Mouse (Mus musculus) MEL (cell line): ENCODE data around the gene Rcsd1. TPM values are rescaled to one million over a fixed set of nuclear protein-coding genes. Genes with fewer than 3 reads are reported as not detected.

Experiments
- DNase-seq: peaks from one replicate; pipeline ENCODE4 v3.0.0; 2011; ENCODE audit warnings: low read depth, low spot score
- H3K27ac ChIP-seq: 2 replicates; pipeline ENCODE4 v1.5.1; 2012; ENCODE audit warnings: low read depth, mild to moderate bottlenecking, control low read depth, low read length, moderate library complexity; ENCODE audit not compliant: control insufficient read depth
- H3K27me3 ChIP-seq, 2 experiments: fragments of 150-350 bp in 1 of 2; sonication (generic) in 1 of 2; 2 replicates each; pipeline ENCODE4 v1.6.1; 2012; ENCODE audit warnings: low read length in 2 of 2, mild to moderate bottlenecking in 2 of 2, improper control_type of control experiment in 1 of 2, moderate library complexity in 1 of 2; ENCODE audit not compliant: insufficient read depth in 2 of 2, control insufficient read depth in 1 of 2
- H3K36me3 ChIP-seq, 2 experiments: 2 replicates each; pipeline ENCODE4 v1.6.1; 2012 to 2014; ENCODE audit warnings: low read length in 2 of 2, improper control_type of control experiment in 1 of 2, inconsistent platforms in 1 of 2, mild to moderate bottlenecking in 1 of 2; ENCODE audit not compliant: insufficient read depth in 2 of 2, control insufficient read depth in 1 of 2
- H3K4me1 ChIP-seq, 2 experiments: fragments of 150-350 bp in 1 of 2; sonication (generic) in 1 of 2; 2 replicates each; pipeline ENCODE4 v1.6.1; 2012; ENCODE audit warnings: low read length in 2 of 2, improper control_type of control experiment in 1 of 2, mild to moderate bottlenecking in 1 of 2; ENCODE audit not compliant: insufficient read depth in 2 of 2, control insufficient read depth in 1 of 2
- H3K4me3 ChIP-seq, 2 experiments: fragments of 150-350 bp in 1 of 2; sonication (generic) in 1 of 2; 2 replicates each; pipeline ENCODE4 v1.5.1; 2012; ENCODE audit warnings: low read depth in 2 of 2, low read length in 2 of 2, mild to moderate bottlenecking in 2 of 2, moderate library complexity in 2 of 2, control low read depth in 1 of 2, improper control_type of control experiment in 1 of 2; ENCODE audit not compliant: control insufficient read depth in 1 of 2, insufficient read depth in 1 of 2
- H3K79me2 ChIP-seq: 2 replicates; pipeline ENCODE4 v1.6.1; 2012; ENCODE audit warnings: mild to moderate bottlenecking, low read length, moderate library complexity; ENCODE audit not compliant: control insufficient read depth, poor library complexity, insufficient read depth
- H3K9ac ChIP-seq: 2 replicates; pipeline ENCODE4 v1.6.1; 2012; ENCODE audit warnings: low read depth, mild to moderate bottlenecking, control low read depth, low read length, moderate library complexity; ENCODE audit not compliant: control insufficient read depth, poor library complexity, severe bottlenecking
- H3K9me3 ChIP-seq: fragments of 150-350 bp; sonication (generic); replicated peaks from 2 replicates; pipeline ENCODE4 v1.6.1; 2012; ENCODE audit warnings: mild to moderate bottlenecking, low read length, improper control_type of control experiment, moderate library complexity; ENCODE audit not compliant: insufficient read depth
- CHD1 ChIP-seq: IDR thresholded peaks from 2 replicates; pipeline ENCODE4 v1.6.1; 2012; ENCODE audit warnings: low read depth, mild to moderate bottlenecking, inconsistent platforms, low read length, improper control_type of control experiment
- E2F4 ChIP-seq: IDR thresholded peaks from 2 replicates; pipeline ENCODE4 v1.6.1; 2011; ENCODE audit warnings: low read depth, low read length, improper control_type of control experiment, borderline replicate concordance
- EP300 ChIP-seq, 2 experiments: IDR thresholded peaks; 2 replicates each; pipeline ENCODE4 v1.6.1; 2011; ENCODE audit warnings: improper control_type of control experiment in 2 of 2, low read length in 2 of 2, low read depth in 1 of 2, mild to moderate bottlenecking in 1 of 2
- GABPA ChIP-seq: IDR thresholded peaks from 2 replicates; pipeline ENCODE4 v1.6.1; 2012; ENCODE audit warnings: low read depth, mild to moderate bottlenecking, inconsistent platforms, low read length, improper control_type of control experiment, moderate library complexity
- GATA1 ChIP-seq: IDR thresholded peaks from 2 replicates; pipeline ENCODE4 v1.6.1; 2011; ENCODE audit warnings: low read depth, low read length, improper control_type of control experiment
- HCFC1 ChIP-seq: IDR thresholded peaks from 2 replicates; pipeline ENCODE4 v1.6.1; 2012; ENCODE audit warnings: low read depth, mild to moderate bottlenecking, inconsistent platforms, low read length, improper control_type of control experiment, moderate library complexity
- KAT2A ChIP-seq: conservative IDR thresholded peaks from 2 replicates; pipeline ENCODE4 v1.6.1; 2012; ENCODE audit warnings: low read depth, low read length, improper control_type of control experiment, inconsistent platforms
- MAX ChIP-seq: IDR thresholded peaks from 2 replicates; pipeline ENCODE4 v1.6.1; 2011; ENCODE audit warnings: low read length, improper control_type of control experiment
- MAZ ChIP-seq: IDR thresholded peaks from 2 replicates; pipeline ENCODE4 v1.6.1; 2012; ENCODE audit warnings: low read depth, mild to moderate bottlenecking, inconsistent platforms, low read length, improper control_type of control experiment
- MEF2A ChIP-seq: IDR thresholded peaks from 2 replicates; pipeline ENCODE4 v1.6.1; 2014; ENCODE audit warnings: low read depth, mild to moderate bottlenecking, inconsistent platforms, low read length, improper control_type of control experiment; ENCODE audit not compliant: poor library complexity, insufficient replicate concordance, severe bottlenecking; ENCODE audit errors: extremely low read depth
- MYB ChIP-seq: IDR thresholded peaks from 2 replicates; pipeline ENCODE4 v1.6.1; 2011; ENCODE audit warnings: mild to moderate bottlenecking, low read depth, low read length, improper control_type of control experiment
- MYC ChIP-seq: IDR thresholded peaks from 2 replicates; pipeline ENCODE4 v1.6.1; 2011; ENCODE audit warnings: low read depth, mild to moderate bottlenecking, low read length, improper control_type of control experiment, moderate library complexity
- POLR2A ChIP-seq, 2 experiments: IDR thresholded peaks; 2 replicates each; pipeline ENCODE4 v1.6.1; 2011 to 2012; ENCODE audit warnings: low read length in 2 of 2, mild to moderate bottlenecking in 2 of 2, control low read depth in 1 of 2, improper control_type of control experiment in 1 of 2, low read depth in 1 of 2, moderate library complexity in 1 of 2; ENCODE audit not compliant: control insufficient read depth in 1 of 2, insufficient read depth in 1 of 2, poor library complexity in 1 of 2
- POLR2AphosphoS2 ChIP-seq: IDR thresholded peaks from 2 replicates; pipeline ENCODE4 v1.6.1; 2011; ENCODE audit warnings: low read length, improper control_type of control experiment
- POLR2AphosphoS5 ChIP-seq: IDR thresholded peaks from 2 replicates; pipeline ENCODE4 v1.6.1; 2012; ENCODE audit warnings: low read depth, borderline replicate concordance, mild to moderate bottlenecking, inconsistent platforms, low read length, moderate library complexity, mixed read lengths
- RAD21 ChIP-seq: IDR thresholded peaks from 2 replicates; pipeline ENCODE4 v1.6.1; 2011; ENCODE audit warnings: mild to moderate bottlenecking, low read depth, low read length, improper control_type of control experiment
- RCOR1 ChIP-seq: IDR thresholded peaks from 2 replicates; pipeline ENCODE4 v1.6.1; 2012; ENCODE audit warnings: low read depth, mild to moderate bottlenecking, inconsistent platforms, low read length, improper control_type of control experiment
- SIN3A ChIP-seq: IDR thresholded peaks from 2 replicates; pipeline ENCODE4 v1.6.1; 2012; ENCODE audit warnings: low read length, improper control_type of control experiment, inconsistent platforms
- SMC3 ChIP-seq: IDR thresholded peaks from 2 replicates; pipeline ENCODE4 v1.6.1; 2011; ENCODE audit warnings: low read depth, low read length, improper control_type of control experiment
- TAL1 ChIP-seq: IDR thresholded peaks from 2 replicates; pipeline ENCODE4 v1.6.1; 2012; ENCODE audit warnings: mild to moderate bottlenecking, inconsistent platforms, low read length, moderate library complexity, mixed read lengths
- TBP ChIP-seq: IDR thresholded peaks from 2 replicates; pipeline ENCODE4 v1.8.0; 2011; ENCODE audit warnings: low read depth, low read length, improper control_type of control experiment
- TCF12 ChIP-seq: IDR thresholded peaks from 2 replicates; pipeline ENCODE4 v1.6.1; 2014; ENCODE audit warnings: low read depth, mild to moderate bottlenecking, inconsistent platforms, low read length, improper control_type of control experiment, moderate library complexity
- USF2 ChIP-seq, 2 experiments: IDR thresholded peaks; 2 replicates each; pipeline ENCODE4 v1.6.1; 2011 to 2012; ENCODE audit warnings: improper control_type of control experiment in 2 of 2, low read length in 2 of 2, borderline replicate concordance in 1 of 2, inconsistent platforms in 1 of 2, low read depth in 1 of 2, mild to moderate bottlenecking in 1 of 2; ENCODE audit not compliant: insufficient read depth in 1 of 2
- ZC3H11A ChIP-seq: IDR thresholded peaks from 2 replicates; pipeline ENCODE4 v1.6.1; 2012; ENCODE audit warnings: low read depth, mild to moderate bottlenecking, inconsistent platforms, low read length, improper control_type of control experiment
- ZKSCAN1 ChIP-seq: IDR thresholded peaks from 2 replicates; pipeline ENCODE4 v1.6.1; 2012; ENCODE audit warnings: low read depth, mild to moderate bottlenecking, inconsistent platforms, low read length, improper control_type of control experiment, moderate library complexity
- ZMIZ1 ChIP-seq: IDR thresholded peaks from 2 replicates; pipeline ENCODE4 v1.6.1; 2012; ENCODE audit warnings: low read depth, mild to moderate bottlenecking, inconsistent platforms, low read length, improper control_type of control experiment, moderate library complexity
- ZNF384 ChIP-seq: IDR thresholded peaks from 2 replicates; pipeline ENCODE4 v1.6.1; 2012; ENCODE audit warnings: low read depth, mild to moderate bottlenecking, inconsistent platforms, low read length, improper control_type of control experiment
- polyA plus RNA-seq, 2 experiments: library from polyadenylated mRNA; stranded (reverse) in 1 of 2; unstranded in 1 of 2; fragments of >175 nt in 1 of 2; fragments of >200 nt in 1 of 2; gene quantifications; 2 replicates each; pipeline versions ENCODE4 v1.2.1 to v1.2.4; 2012; ENCODE audit warnings: low replicate concordance in 2 of 2, low read depth in 1 of 2; ENCODE audit not compliant: insufficient read length in 2 of 2, insufficient read depth in 1 of 2, missing spikeins in 1 of 2
- total RNA-seq: library from RNA; depleted of rRNA; stranded (reverse); fragments of 300-350 nt; gene quantifications from 2 replicates; pipeline ENCODE4 v1.2.3, GENCODE M21; 2012

The Rcsd1 gene
- total and polyA plus RNA-seq, 3 experiments = 19.0 to 38.0 TPM; not detected in 1

DNA sequence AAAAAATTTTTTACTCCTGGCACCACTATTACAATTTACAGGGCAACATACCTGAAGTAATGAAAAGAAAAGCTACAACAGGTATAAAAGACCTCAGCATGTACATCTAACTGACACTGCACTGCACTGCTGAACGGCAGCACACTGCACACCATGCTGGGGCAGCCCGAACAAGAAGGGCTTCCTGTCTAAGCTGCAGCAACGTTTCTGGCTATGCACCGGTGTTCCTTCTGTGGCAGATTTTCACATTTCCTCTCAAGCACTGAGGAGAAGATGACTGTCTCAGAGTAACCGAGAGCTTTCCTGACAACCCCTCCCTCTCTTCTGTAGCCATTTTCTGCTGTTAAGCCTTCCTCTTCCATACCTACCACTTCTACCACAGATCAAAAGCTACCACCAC, 96.8 kb downstream of the Rcsd1 start:
- Histone ChIP-seq H3K36me3 (peaks cover 0 to 12% of the 10 kb centered on the region in 2 experiments; a peak in 2 of 4 replicates), H3K79me2 (no peaks in the 10 kb centered on the region), H3K9ac (no peak overlapping the region), H3K27ac (no peak overlapping the region), H3K4me1 (peaks cover 0 to 9% of the 10 kb centered on the region in 2 experiments; a peak in 2 of 4 replicates), H3K27me3 (no peaks in the 10 kb centered on the region), H3K4me3 (no peak overlapping the region), H3K9me3 (no peaks in the 10 kb centered on the region)
- no peak for DNase-seq
- no peak for TF ChIP-seq ZC3H11A
- TF ChIP-seq USF2 (IDR thresholded peaks at IDR 0.05; ENCODE audit: borderline replicate concordance in 1 of 2, insufficient read depth in 1 of 2, low read depth in 1 of 2, low read length in 2 of 2) = no peak
- no peak for TF ChIP-seq CHD1
- no peak for TF ChIP-seq POLR2A (IDR thresholded peaks at IDR 0.05; ENCODE audit: control insufficient read depth in 1 of 2, insufficient read depth in 1 of 2, low read depth in 1 of 2, low read length in 2 of 2, poor library complexity in 1 of 2)
- TF ChIP-seq RCOR1 = no peak
- no peak for TF ChIP-seq TBP
- TF ChIP-seq POLR2AphosphoS5 = no peak
- no peak for TF ChIP-seq ZKSCAN1
- TF ChIP-seq MAX = no peak
- no peak for TF ChIP-seq TAL1
- TF ChIP-seq SMC3 = no peak
- TF ChIP-seq TCF12 = no peak
- TF ChIP-seq MYB = no peak
- TF ChIP-seq EP300 (IDR thresholded peaks at IDR 0.05; ENCODE audit: low read depth in 1 of 2, low read length in 2 of 2) = no peak
- TF ChIP-seq ZNF384 = no peak
- TF ChIP-seq RAD21 = no peak
- no peak for TF ChIP-seq GABPA
- TF ChIP-seq ZMIZ1 = no peak
- no peak for TF ChIP-seq SIN3A
- TF ChIP-seq KAT2A = no peak

DNA sequence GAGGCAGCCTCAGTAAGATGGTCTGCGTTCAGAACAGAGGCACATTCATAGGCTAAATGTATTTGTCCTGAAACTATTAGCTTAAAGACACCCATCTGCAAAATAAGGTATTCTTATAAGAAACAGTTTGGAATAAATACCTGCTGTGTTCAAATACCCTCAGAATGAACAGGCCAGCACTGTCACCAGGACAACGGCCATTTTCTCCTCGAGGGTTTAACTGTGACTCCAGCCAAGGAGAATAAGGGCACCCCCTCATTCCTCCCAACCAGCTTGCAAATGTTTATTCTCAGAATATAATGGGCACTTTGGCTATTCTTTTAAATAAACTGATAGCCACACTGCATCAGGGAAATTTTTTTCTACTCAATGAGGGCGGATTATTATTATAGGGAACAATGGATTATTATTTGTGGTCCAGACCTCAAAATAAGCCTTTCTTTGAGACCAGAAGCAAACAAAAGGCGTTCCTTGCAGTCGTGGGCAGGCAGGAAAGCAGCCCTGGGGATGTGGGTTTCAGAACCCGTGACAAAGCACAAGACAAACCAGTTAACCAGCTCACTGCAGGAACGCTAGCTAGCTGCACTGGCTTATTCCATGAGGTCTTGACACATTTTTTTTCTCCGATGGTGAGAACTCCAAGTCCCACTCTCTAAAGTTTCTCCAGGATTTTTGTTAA, 99.1 kb downstream of the Rcsd1 start:
- Histone ChIP-seq H3K27ac (no peak overlapping the region), H3K4me3 (no peak overlapping the region), H3K9ac (no peak overlapping the region), H3K9me3 (no peaks in the 10 kb centered on the region), H3K27me3 (no peaks in the 10 kb centered on the region), H3K4me1 (peaks cover 0 to 9% of the 10 kb centered on the region in 2 experiments; a peak in 2 of 4 replicates), H3K36me3 (peaks cover 0 to 10% of the 10 kb centered on the region in 2 experiments; a peak in 2 of 4 replicates), H3K79me2 (no peaks in the 10 kb centered on the region)
- no peak for DNase-seq
- TF ChIP-seq POLR2AphosphoS2 = no peak
- TF ChIP-seq ZKSCAN1 = no peak
- no peak for TF ChIP-seq MYC
- TF ChIP-seq GATA1 = no peak
- TF ChIP-seq MEF2A = no peak
- no peak for TF ChIP-seq HCFC1
- TF ChIP-seq POLR2AphosphoS5 = no peak
- TF ChIP-seq MAZ = no peak
- no peak for TF ChIP-seq MYB
- no peak for TF ChIP-seq ZMIZ1
- TF ChIP-seq E2F4 = no peak
- TF ChIP-seq TBP = no peak
